Mouse (Mus musculus): ENCODE results near the gene Crtc1. TPM values are rescaled to one million over a fixed set of nuclear protein-coding genes. Genes with fewer than 3 reads are reported as not detected.

The Crtc1 gene
- total RNA-seq, 4 experiments from 2014 or later: 134 to 175 (median 147) TPM

DNA sequence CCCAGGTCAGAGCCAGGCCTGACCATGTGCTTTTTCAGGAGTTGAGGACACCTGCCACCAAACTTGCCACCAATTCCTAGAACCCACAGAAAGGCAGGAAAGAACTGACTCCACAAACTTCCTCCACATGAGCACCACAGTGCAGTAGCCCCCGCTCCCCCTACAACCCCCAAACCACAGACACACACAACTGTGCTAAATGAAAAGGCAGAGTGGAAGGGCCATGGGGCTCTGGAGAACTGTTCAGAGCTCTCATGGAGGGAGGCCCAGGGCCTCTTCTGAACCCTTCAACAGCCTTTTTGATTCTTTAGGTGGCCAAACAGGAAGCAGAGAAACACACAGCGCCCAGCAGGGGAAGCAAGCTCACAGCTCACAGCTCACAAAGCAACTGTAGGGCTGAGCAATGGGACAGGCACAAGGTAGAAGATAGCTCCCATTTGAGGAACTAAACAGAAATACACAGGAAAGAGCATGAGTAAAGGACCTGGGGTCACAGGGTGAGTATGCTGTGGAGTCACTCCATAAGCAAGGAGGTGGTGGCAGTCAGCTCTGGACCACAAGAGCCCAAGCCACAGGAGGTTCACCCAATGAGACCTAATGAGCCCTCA, 13.0 kb downstream of the Crtc1 start:
- no peak for DNase-seq (ENCODE audit: low spot score in 2 of 2)

DNA sequence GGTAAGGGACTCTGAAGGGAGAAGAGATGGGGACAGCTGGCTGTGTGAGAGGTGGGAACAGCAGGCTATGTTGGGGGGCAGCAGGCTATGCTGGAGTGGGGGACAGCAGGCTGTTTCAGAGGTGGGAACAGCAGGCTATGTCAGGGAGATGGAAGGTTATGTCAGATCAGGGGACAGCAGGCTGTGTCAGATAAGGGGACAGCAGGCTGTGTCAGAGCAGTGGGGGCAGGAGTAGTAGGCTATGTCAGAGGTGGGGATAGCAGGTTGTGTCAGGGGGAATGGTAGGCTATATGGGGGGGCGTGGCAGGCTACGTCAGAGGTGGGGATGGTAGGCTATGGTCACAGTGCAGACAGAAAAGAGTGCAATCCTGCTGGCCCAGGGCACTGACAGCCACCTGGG, 16.7 kb downstream of the Crtc1 start:
- no peak for DNase-seq (ENCODE audit: low spot score in 2 of 2)

DNA sequence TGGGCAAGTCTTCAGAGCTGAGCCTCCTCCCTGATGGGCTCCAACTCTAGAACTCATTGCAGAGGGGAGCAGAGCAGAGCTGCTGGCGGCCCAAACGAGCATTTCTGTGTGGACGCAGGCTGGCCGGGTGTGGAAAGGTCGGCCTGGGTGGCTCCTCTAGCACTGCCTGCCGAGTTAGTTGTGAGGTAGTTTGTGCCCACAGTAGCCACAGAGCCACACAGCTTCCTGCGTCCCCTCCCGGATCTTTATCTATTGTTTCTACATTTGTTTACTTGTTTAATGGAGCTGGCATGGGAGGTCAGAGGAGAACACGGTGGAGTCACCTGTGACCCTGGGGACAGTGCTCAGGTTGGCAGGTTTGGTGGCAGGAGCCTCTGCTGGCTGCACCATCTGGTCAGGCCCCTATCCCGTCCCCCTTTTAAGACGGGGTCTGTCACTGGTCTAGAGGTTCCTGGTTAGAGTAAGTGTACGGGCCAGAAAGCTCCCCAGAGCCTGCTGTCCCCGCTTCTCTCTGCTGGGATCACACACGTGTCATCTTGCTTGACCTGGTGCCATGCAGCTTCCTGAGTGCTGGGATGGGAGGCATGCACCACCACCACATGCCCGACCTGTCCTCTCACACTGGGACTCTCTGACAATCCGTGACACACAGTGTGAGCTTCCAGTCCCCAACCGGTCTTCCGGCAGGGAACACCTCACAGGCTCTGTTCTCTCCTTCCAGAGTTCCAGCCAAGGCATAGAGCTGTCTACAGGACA, 17.9 kb downstream of the Crtc1 start:
- DNase-seq (ENCODE audit: low spot score in 2 of 2): no peak

DNA sequence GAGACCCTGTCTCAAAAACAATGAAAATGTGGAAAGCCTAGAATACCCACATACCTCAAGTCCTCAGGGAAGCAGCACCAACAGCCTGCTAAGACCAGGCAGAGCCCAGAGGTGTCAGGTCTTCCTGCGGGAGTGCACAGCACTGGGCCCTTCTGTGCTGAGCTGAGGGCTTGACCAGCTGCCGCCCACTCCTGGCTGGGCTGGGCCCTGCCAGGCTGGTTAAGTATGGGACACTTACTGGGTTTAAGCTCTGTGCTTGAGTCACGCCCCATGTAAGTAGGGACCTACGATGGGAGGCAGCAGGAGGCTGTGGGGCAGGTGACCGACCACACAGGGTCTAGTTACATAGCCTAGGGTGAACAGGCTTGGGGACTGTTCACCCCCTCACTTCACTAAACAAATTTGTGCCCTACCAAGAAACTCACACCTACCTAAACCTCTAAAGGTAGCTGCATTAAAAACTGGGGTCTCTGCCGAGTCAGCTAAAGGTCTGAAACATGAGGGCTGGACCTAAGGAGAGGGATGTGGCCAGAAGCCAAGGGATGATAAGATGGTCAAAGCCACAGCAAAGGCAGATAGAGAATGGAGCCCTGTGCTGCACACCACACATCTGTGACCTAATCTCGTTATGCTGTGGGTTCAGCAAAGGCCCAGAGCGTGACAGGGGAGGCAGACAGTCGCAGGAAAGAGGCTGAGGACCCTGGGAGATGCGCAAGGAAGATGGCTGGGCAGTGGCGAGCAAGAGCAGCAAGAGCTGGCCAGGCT, 19.3 kb downstream of the Crtc1 start:
- no peak for DNase-seq (ENCODE audit: low spot score in 2 of 2)

DNA sequence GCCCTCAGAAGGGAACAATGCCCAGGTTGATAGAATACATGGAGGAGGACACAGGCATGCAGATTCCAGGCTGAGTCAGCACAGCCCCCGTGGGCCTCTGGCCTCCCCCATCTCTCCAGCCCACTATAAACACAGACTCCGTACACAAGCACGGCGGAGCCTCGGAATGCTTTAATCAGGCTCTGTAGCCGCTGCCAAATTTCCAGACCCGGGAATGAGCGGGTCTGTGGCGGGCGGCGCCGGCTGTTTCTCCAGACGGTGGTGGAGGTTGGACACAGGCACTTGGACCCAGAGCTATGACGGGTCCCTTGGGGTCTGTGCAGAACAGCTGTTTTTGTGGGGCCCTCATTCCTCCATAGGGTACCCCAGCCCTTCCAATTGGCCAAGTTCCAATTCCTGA, 20.4 kb downstream of the Crtc1 start:
- DNase-seq (ENCODE audit: low spot score in 2 of 2): peak in 1 of 2 experiments; percentile 76

DNA sequence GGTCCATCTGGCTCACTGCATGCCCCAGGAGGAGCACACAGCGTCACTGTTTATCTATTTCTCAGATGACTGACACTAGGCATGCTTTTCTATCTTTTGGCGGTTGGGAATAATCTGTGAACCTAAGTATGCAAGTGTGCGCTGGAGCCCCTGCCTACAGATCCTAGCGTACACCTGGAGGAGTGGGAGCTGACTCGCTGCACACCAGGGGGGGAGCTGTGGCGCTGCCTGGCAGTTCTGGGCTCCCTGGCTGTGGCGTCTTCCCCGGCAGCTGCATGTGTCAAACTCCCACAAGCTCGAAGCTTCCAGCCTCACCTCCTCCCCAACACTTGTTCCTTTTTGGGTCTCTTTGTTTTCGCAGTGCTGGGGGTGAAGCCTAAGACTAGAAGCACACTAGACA, 21.5 kb downstream of the Crtc1 start:
- DNase-seq (ENCODE audit: low spot score in 2 of 2): peak; percentile 60 to 91

DNA sequence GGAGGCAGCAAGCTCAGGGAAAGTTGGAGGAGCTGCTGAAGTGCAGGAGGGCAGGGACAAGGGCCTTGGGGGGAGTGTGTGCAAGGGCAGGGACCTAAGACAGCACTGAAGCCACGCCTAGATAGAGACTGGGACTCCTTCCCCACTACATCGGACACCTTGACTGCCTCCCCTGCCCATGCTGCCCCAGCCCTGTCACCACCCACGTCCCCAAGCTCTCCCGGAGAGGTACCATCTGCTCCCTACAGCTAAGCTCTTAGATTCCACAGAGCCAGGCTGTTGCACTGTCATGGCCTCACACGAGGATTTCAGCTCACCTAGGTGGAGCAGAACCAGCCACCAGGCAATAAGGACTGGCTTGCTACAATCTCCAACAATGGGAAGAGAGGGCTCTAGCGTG, 22.4 kb downstream of the Crtc1 start:
- peak in 1 of 2 experiments; percentile 81 for DNase-seq (ENCODE audit: low spot score in 2 of 2)

DNA sequence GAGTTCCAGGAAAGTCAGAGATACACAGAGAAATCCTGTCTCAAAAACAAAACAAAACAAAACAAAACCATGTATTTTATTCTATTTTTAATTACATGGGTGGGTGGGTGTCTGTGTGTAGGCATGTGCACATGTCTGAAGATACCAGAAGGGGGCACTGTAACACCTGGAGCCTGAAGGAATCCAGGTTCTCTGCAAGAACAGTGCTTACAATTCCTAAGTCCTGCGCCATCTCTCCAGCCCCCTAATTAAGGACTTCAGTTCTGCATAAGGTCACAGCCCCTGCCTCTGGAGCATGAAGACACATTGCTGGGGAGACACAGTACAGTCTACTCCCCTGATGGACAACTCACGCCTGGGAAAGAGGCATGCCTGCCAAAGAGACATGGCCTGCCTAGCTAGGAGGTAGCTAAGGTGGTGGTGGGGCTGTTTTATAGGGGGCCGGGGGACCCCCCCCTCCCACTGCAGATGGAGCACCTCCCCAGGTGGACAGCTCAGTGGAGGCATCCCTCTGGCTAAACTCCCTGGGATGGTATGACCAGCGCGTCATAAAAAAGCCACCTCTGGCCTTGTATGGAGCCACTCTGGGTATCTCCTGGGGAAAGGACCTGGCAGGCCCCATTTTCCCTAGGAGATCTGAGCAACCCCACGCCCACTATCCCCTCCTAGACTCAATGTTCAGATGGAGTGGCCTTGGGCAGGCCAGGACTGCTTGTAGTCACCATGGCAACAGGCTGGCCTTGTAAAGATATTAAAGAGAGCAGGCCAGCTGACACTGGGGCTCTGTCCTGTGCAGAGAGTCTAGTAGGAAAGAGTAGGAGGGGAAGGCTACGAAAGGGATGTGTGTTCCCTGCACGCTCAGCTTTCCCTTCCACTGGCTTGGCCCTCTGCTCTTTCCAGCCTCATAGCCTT, 23.6 kb downstream of the Crtc1 start:
- DNase-seq (ENCODE audit: low spot score in 2 of 2): no peak

DNA sequence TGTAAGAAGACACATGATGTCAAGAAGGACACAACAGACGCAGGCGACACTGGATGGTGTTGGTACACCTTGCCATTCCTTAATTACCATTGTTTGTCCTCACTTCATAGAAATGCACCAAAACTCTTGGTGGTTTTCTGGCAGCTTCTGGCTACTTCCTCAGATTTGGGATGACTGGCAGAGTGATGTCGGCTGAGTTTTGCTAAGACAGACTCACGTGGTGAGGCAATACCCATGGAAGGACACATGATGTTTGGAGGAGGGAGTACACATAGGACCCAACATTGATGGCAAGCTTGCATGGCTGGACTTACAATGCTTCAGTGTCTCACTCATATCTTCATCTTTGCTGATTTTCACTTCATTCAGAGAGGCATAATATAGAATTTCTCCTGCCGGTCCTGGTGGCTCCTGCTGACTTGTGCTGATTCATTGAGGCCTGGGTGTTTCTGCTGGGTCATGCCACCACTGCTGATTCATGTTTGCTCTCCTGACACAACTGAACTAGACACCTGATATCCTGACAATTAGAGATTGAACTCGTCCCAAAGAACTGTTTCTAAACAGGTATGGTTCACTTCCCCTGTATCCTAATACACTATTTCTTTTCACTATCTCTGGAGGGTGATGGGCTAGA, 25.0 kb downstream of the Crtc1 start:
- DNase-seq (ENCODE audit: low spot score in 2 of 2): no peak

DNA sequence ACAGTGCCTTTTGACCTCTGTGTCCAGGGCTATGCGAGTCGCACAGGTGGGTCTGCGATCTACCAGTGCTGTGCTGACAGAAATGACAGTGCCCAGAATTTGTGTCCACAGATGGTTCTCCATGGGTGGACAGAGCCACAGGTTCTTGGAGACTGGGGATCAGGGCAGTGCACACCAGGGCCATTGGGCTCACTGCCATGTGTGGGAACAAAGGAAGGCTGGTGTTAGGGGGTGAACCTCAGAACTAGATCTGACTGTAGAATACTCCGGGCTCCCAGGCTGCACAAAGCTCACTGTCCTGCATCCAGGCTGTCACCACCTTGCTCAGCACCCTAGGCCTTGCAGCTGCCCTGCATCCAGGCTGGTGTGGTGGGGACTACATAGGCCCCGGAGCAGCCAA, 29.1 kb downstream of the Crtc1 start:
- no peak for DNase-seq (ENCODE audit: low spot score in 2 of 2)

DNA sequence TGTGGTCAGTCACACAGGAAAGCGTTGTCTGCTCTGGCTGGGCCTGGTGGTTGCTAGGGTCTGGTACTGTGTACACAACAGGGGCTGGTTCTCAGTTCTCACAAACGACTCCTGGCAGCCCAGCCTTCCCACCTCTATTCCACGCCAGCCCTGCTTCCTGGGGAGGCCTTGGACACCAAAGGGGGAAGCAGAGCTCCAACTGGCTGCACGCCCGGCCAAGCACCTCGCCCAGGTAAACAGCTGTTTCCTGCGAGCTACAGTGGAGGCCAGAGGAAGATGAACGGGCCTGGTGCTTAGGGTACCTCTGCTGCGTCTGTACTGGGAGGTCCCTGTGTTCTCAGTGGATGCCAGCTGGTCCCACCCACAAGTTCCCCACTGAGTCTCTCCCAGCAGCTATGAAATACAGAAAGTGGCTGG, 29.9 kb downstream of the Crtc1 start:
- peak in 1 of 2 experiments; percentile 48 for DNase-seq (ENCODE audit: low spot score in 2 of 2)

DNA sequence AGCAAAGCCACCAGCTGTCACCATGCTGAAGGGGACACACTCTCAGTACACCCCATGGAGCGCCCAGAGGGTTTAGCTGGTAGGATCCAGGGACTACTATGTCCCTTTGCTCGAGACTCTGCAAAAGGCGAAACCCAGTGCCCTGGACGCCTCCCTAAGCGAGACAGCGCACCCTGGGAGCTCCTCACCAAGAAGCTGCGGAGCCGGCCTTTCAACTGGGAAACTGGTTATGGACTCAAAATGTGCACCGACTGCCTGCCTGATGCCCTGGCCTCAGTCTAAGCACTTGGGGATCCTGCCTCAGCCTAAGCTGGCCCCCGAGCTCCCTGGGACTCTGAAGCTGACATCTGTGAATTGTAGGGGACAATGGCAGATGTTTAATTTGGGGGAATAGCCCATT, 30.4 kb downstream of the Crtc1 start:
- DNase-seq (ENCODE audit: low spot score in 2 of 2): no peak

DNA sequence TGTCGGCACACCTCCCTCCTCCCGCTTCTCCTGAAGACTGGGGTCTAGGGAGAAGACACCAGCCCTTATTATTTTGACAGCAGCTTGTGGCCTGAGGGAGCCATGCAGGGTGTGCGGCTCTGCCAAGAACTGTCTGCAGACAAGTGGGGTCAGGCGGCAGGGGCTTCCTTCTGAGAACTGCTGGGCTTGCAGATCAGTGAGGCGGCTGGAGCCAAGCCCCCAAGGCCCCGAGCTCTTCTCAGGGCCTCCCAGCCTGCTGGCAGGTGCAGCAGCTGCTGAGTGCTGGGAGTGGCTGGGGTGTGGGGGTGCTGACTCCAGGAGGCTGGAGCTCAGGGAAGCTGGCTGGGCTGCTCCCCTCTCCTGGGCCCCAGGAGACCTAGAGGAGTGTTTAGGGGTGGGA, 31.1 kb downstream of the Crtc1 start:
- no peak for DNase-seq (ENCODE audit: low spot score in 2 of 2)

DNA sequence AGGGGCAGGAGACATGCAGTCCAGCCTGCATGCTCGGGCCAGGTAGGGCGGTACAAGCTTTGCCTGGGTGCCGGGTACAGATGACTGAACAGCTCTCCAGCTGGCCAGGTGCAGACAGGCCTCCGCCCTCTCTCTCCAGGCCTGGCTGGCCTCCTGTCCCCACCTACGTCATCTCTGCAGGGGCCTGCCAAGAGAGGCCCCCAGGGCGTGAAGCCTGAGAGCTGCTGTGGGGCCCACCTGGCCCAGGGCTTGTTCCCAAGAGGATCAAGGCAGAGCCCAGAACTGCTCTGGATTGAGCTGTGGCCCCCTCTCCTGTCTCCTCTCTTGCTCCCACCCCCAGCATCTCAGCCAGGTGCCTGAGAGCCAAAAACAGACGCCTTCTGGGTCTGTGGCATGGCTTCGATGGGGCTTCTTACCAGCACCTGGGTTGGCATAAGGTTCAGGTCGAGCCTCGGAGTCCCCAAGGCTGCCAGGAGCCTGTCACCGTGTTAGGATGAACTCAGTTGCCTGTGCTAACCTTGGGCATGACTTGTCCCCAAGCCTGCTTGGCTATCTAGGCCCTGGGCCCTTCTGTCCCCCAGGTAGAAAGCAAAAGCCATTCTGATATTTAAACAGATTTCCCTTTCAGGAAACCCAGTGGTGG, 32.8 kb downstream of the Crtc1 start:
- DNase-seq (ENCODE audit: low spot score in 2 of 2): no peak

DNA sequence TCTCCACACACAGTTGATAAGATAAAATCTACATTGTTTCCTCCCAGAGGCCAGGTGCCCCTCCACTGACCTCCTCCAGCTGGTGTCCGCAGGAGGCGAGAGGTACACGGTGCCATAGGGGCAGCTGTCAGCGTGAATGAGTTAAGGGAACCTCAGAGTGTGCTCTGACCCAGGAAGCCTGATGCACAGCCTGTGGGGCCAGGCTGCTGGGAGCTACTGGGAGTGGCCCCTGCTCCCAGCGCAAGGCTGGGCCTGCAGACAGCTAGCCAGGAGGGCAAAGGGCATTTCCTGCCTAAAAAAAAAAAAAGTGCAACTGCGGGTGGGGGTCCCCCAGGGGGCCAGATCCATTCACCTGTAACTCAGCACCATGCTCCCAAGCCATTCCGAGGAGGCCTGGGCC, 34.2 kb downstream of the Crtc1 start:
- no peak for DNase-seq (ENCODE audit: low spot score in 2 of 2)

DNA sequence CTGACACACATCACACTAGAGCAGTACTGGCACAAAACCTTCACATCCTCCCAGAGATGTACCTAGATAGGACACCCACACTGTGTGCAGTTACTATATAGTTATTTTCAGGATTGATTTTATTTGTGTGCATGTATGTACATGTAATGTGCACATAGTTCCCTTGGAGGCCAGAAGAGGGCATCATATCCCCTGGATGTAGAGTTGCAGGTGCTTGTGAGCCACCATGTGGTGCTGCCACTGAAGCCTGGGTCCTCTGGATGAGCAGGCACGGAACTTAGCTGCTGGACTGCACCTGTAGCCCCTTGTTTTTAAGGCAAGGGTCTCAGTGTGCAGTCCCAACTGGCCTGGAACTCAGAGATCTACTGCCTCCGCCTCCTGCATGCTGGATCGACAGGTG, 35.2 kb downstream of the Crtc1 start:
- no peak for DNase-seq (ENCODE audit: low spot score in 2 of 2)

DNA sequence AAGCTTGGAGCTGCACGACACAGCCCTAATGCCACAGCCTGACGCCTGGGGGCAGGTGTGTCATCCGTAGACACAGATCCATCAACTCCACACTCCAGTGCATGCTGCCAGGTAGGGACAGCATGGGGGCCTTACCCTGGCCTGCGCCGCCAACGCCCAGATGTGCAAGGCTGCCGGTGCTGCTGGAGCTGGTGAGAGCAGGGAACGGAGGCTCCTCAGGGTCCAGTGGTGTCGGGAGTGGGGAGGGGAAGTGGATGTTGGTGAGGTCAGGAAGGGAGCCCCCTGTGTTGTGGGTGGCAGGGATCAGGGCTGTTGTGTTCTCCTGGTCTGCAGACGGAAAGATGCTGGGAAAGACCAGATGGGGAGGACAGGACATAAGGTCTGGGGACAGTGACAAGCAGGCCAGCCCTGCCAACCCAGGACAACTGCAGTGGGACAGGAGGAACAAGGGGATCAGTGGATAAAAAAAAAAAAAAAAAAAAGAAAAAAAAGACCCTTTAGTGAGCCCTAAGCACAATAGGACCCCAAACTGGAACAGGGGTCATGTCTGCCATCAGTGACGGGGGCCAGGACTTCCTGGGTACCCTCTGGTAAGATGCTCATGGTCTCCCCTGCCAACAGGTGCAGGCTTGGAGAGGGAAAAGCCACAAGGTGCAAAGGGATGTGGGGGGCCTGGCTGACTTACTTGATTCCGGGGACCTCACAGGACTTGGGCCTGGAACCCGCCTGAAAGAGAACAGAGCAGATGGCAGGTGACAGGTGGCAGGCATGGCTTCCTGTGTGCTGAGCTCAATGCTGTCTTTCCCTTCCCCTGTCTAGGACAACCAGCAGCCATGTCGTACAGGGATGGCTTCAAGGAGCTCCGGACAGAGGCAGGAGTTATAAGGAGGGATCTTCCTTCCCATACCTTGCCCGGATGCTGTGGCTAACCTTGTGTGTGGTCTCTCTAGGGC, 41.5 kb downstream of the Crtc1 start:
- DNase-seq (ENCODE audit: low spot score in 2 of 2): no peak

DNA sequence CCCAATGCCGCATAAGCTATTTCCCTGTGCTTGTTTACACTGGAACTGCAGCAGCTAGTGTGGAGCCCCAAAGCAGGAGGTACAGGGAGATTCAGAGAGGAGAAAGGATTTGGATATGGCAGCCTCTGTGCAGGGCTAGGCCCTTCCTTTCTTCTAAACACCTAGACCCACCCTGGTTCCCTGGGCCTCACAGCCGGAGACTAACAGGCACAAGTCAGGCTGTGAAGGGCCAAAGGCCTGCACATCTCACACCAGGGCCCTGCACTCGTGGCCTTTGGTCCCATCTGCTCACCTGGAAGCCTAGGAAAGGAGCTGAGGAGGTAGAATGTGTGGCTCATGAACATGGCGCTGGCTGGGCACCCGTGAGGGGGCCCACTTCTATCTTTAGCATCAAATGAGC, 43.2 kb downstream of the Crtc1 start:
- DNase-seq (ENCODE audit: low spot score in 2 of 2): no peak

DNA sequence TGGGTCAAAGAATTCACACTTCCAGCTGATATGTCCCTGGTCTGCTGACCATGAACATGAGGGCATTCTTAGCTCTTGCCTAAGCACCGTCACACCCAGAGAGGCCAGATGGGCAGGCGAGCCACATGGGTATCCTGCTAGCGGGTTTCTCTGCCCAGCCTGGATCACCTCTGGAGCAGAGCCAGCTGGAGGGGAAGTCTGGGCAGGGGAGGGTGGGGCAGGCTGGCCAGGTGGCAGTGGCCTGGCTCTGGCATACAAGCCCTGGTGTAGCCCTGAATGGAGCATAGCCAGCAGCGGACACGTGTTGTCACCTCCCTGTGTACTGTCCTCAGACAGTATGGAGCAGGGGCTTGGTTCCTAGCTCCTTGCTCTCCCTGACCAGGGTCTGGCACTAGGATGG, 43.7 kb downstream of the Crtc1 start:
- no peak for DNase-seq (ENCODE audit: low spot score in 2 of 2)
